Mouse (Mus musculus) heart, embryonic 16.5 days (tissue): ENCODE data around the gene Kif1bp. TPM values are rescaled to one million over a fixed set of nuclear protein-coding genes. Genes with fewer than 3 reads are reported as not detected.

Source experiments
- ATAC-seq: fragments of 200-750 bp; cut with Nextera tagmentation; replicated peaks from 2 replicates; pipeline ENCODE4 v1.8.0; 2017; ENCODE audit warnings: moderate number of reproducible peaks; ENCODE audit not compliant: insufficient read depth, low FRiP score; ENCODE audit errors: extremely low read depth
- H3K27ac ChIP-seq: fragments of 300-500 bp; sonication (generic); 2 replicates; pipeline ENCODE4 v1.5.1; 2014; ENCODE audit warnings: mild to moderate bottlenecking, low read length, control low read depth, moderate library complexity
- H3K27me3 ChIP-seq: fragments of 300-500 bp; sonication (generic); 2 replicates; pipeline ENCODE4 v1.6.1; 2014; ENCODE audit warnings: low read length, mixed read lengths; ENCODE audit not compliant: control insufficient read depth, insufficient read depth
- H3K36me3 ChIP-seq: fragments of 300-500 bp; sonication (generic); 2 replicates; pipeline ENCODE4 v1.6.1; 2014; ENCODE audit not compliant: control insufficient read depth, insufficient read depth
- H3K4me1 ChIP-seq: fragments of 300-500 bp; sonication (generic); 2 replicates; pipeline ENCODE4 v1.6.1; 2014; ENCODE audit warnings: low read length, mixed read lengths; ENCODE audit not compliant: control insufficient read depth, insufficient read depth
- H3K4me2 ChIP-seq: fragments of 300-500 bp; sonication (generic); 2 replicates; pipeline ENCODE4 v1.6.1; 2014; ENCODE audit warnings: low read depth, mild to moderate bottlenecking, control low read depth, low read length
- H3K4me3 ChIP-seq: fragments of 300-500 bp; sonication (generic); 2 replicates; pipeline ENCODE4 v1.5.1; 2014; ENCODE audit warnings: mild to moderate bottlenecking, control low read depth, low read length
- H3K9ac ChIP-seq: fragments of 300-500 bp; sonication (generic); 2 replicates; pipeline ENCODE4 v1.6.1; 2014; ENCODE audit warnings: low read length, control low read depth
- H3K9me3 ChIP-seq: fragments of 300-500 bp; sonication (generic); replicated peaks from 2 replicates; pipeline ENCODE4 v1.6.1; 2016; ENCODE audit warnings: low read length; ENCODE audit not compliant: control insufficient read depth
- WGBS: fragments of 180-500 bp; shearing (Covaris S2); extraction: QIAGEN DNeasy Blood & Tissue Kit; methylation state at CpG from one replicate; pipeline ENCODE4 v1.1.7; 2014; 5-methylcytosine and 5-hydroxymethylcytosine counted together
- polyA plus RNA-seq: library from polyadenylated mRNA; unstranded; fragments of >200 nt; fragmentation: Nextera tagmentation; extraction: Ambion mirVana; gene quantifications from 2 replicates; pipeline ENCODE4 v1.2.1, GENCODE M21; 2015

The Kif1bp gene
- polyA plus RNA-seq, 1 experiment from 2014 or later, result 28.5 TPM

- Histone ChIP-seq H3K27ac (no peak overlapping the region), H3K9ac (no peak overlapping the region), H3K9me3 (no peaks in the 10 kb centered on the region), H3K27me3 (no peaks in the 10 kb centered on the region), H3K4me3 (no peak overlapping the region), H3K36me3 (peaks cover 46% of the 10 kb centered on the region), H3K4me1 (no peaks in the 10 kb centered on the region), H3K4me2 (no peak overlapping the region)
- whole genome bisulfite sequencing, result 91% methylated on average over 7 of the region's 7 CpGs
- no peak for ATAC-seq
Observed at GRCm38 (mm10) chr10:62570126-62570871, 8.0 kb downstream of the Kif1bp start.

DNA sequence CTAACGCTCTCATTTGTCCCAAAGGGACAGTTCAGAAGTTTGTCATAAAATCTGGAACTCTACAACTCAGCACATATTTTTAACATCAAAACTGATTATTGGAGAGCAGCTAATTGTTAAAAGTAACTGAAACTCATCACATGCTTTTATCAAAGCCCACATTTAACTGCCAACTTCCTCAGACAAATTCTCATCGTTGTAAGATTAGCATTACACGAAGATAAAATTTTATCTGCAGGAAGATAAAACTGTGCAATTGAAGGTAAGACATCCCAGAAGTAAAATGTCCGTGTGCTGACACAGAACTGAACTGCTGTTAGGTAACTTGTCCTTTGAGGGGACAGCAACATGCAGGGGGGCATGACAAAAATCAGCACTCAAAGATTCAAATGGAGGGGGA, 9.4 kb downstream of the Kif1bp start:
- no peaks in the 10 kb centered on the region for H3K27me3 ChIP-seq
- WGBS, result 61% methylated on average over 4 of the region's 4 CpGs
- no peak overlapping the region for H3K4me2 ChIP-seq
- ATAC-seq, result no peak
- H3K4me1 ChIP-seq, result no peaks in the 10 kb centered on the region
- H3K36me3 ChIP-seq, result peaks cover 48% of the 10 kb centered on the region
- H3K9me3 ChIP-seq, result no peaks in the 10 kb centered on the region
- H3K27ac ChIP-seq, result no peak overlapping the region
- H3K9ac ChIP-seq, result no peak overlapping the region
- H3K4me3 ChIP-seq, result no peak overlapping the region

GRCm38 (mm10) chr10:62557736-62558135, 20.5 kb downstream of the Kif1bp start:
- Histone ChIP-seq H3K36me3 (peaks cover 34% of the 10 kb centered on the region), H3K4me1 (no peaks in the 10 kb centered on the region), H3K27me3 (no peaks in the 10 kb centered on the region), H3K27ac (no peak overlapping the region), H3K9ac (no peak overlapping the region), H3K4me3 (no peak overlapping the region), H3K4me2 (no peak overlapping the region), H3K9me3 (no peaks in the 10 kb centered on the region)
- 86% methylated on average over 1 of the region's 1 CpGs for WGBS
- no peak for ATAC-seq

DNA sequence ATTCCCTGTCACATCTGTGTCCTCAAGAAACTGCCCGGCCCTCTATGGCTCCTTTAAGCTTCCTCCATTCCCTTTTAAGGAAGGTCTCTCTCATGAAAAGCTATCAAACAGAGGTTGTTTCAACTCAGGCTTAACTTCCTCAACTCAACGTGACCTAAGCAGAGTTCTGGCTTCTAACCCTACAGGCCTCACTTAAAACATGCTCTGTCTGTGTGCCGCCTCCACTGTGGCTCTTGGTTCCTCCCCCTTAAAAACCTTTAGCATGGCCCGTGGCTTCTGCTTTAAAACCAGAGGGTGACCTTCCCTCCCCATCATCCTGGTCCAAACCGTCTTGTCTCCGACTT, 21.7 kb downstream of the Kif1bp start:
- Histone ChIP-seq H3K36me3 (peaks cover 25% of the 10 kb centered on the region), H3K9me3 (no peaks in the 10 kb centered on the region), H3K27me3 (no peaks in the 10 kb centered on the region), H3K9ac (no peak overlapping the region), H3K4me2 (no peak overlapping the region), H3K27ac (no peak overlapping the region), H3K4me1 (no peaks in the 10 kb centered on the region), H3K4me3 (no peak overlapping the region)
- ATAC-seq, result no peak
- WGBS, result 85% methylated on average over 6 of the region's 6 CpGs

DNA sequence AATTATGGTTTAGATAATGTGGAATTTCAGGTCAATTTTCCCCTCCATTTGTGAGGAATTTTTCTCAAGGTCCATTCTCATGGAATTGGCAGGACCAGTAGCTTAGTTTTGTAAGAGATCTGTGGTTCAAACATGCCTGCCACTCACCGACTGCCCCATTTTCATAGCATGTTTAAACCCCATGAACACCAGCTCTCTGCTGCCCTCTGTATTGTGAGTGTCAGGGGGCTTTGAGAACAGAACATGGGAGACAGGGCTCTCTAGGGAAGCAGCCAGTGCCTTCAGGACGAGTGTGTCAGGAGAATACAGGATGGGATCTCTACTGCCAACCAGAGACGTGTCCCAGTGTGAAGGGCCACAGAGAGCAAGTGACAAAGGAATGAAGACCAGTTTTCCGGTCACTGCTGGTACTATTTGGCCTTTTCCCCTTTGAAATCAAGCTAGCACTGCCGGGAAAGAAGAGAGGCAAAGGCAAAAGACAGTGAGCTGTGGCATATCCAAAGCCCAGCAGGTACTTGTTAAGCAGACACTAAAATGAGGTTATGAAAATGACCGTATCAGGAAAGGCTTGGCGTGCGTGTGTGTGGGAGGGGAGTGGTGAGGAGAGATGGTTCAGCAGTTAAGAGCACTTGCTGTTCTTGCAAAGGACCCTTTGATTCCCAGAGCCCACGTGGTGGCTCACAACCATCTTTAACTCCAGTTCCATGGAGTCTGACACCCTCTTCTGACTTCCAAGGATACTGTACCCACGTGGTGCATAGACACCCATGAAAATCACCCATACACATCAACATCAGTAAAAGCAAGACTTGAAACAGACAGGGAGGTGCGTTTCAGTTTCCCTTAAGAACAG, 22.3 kb downstream of the Kif1bp start:
- 68% methylated on average over 11 of the region's 11 CpGs for WGBS
- H3K9ac ChIP-seq, result no peak overlapping the region
- H3K9me3 ChIP-seq, result no peaks in the 10 kb centered on the region
- H3K4me3 ChIP-seq, result no peak overlapping the region
- H3K4me1 ChIP-seq, result no peaks in the 10 kb centered on the region
- no peak overlapping the region for H3K27ac ChIP-seq
- H3K36me3 ChIP-seq, result peaks cover 21% of the 10 kb centered on the region
- no peak overlapping the region for H3K4me2 ChIP-seq
- H3K27me3 ChIP-seq, result no peaks in the 10 kb centered on the region
- no peak for ATAC-seq

- WGBS, result 55% methylated on average over 12 of the region's 12 CpGs
- ATAC-seq, result peak; percentile 18; the same call in 1 of the 2 replicates
- Histone ChIP-seq H3K36me3 (peaks cover 2% of the 10 kb centered on the region), H3K4me1 (no peaks in the 10 kb centered on the region), H3K4me3 (no peak overlapping the region), H3K9me3 (no peaks in the 10 kb centered on the region), H3K9ac (no peak overlapping the region), H3K27ac (no peak overlapping the region), H3K27me3 (no peaks in the 10 kb centered on the region), H3K4me2 (no peak overlapping the region)
Observed at GRCm38 (mm10) chr10:62553611-62554091, 24.6 kb downstream of the Kif1bp start.

DNA sequence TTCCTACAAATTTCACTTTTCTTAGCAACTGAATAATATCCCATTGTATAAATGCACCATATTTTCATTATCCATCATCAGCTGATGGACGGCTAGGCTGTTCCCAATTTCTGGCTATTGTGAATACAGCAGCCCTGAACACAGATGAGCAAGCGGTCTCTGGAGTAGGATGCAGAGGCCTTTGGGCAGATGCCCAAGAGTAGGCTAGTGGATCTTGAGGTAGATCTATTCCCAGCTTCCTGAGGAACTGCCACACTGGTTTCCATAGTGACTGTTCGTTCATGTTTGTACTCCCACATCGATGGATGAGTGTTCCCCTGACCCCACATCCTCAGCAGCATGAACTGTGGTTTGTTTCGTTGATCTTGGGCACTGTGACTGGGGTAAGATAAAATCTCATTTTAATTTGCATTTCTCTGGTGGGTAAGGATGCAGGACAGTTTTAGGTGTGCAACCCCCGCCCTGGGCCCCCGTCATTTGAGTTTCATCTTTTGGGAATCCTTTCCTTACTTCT, 27.4 kb downstream of the Kif1bp start:
- no peaks in the 10 kb centered on the region for H3K4me1 ChIP-seq
- no peak for ATAC-seq
- no peaks in the 10 kb centered on the region for H3K27me3 ChIP-seq
- no peaks in the 10 kb centered on the region for H3K9me3 ChIP-seq
- no peak overlapping the region for H3K4me2 ChIP-seq
- no peak overlapping the region for H3K9ac ChIP-seq
- H3K27ac ChIP-seq, result no peak overlapping the region
- no peak overlapping the region for H3K4me3 ChIP-seq
- no peaks in the 10 kb centered on the region for H3K36me3 ChIP-seq
- WGBS, result 77% methylated on average over 7 of the region's 7 CpGs

GRCm38 (mm10) chr10:62549523-62550166, 28.6 kb downstream of the Kif1bp start:
- ATAC-seq, result no peak
- H3K27me3 ChIP-seq, result no peaks in the 10 kb centered on the region
- WGBS, result 22% methylated on average over 15 of the region's 16 CpGs
- no peak overlapping the region for H3K4me2 ChIP-seq
- no peaks in the 10 kb centered on the region for H3K9me3 ChIP-seq
- H3K36me3 ChIP-seq, result no peaks in the 10 kb centered on the region
- no peak overlapping the region for H3K4me3 ChIP-seq
- no peak overlapping the region for H3K27ac ChIP-seq
- no peak overlapping the region for H3K9ac ChIP-seq
- H3K4me1 ChIP-seq, result no peaks in the 10 kb centered on the region
